Mouse (Mus musculus) midbrain, embryonic 11.5 days (tissue): ENCODE results near the gene RPS10-NUDT3. TPM values are rescaled to one million over a fixed set of nuclear protein-coding genes. Genes with fewer than 3 reads are reported as not detected.

Source experiments
- ATAC-seq: fragments of 200-750 bp; cut with Nextera tagmentation; 2 replicates; pipeline ENCODE4 v1.8.0; 2017; ENCODE audit warnings: moderate TSS enrichment, moderate library complexity; ENCODE audit not compliant: low FRiP score
- DNase-seq: peaks from one replicate; pipeline ENCODE4 v3.0.0; 2015; ENCODE audit warnings: low spot score; ENCODE audit errors: missing footprints
- H3K27ac ChIP-seq: fragments of 300-500 bp; sonication (generic); 2 replicates; pipeline ENCODE4 v1.5.1; 2014; ENCODE audit warnings: low read depth, low read length
- H3K27me3 ChIP-seq: fragments of 300-500 bp; sonication (generic); 2 replicates; pipeline ENCODE4 v1.6.1; 2014; ENCODE audit warnings: mild to moderate bottlenecking, low read length, moderate library complexity, mixed read lengths; ENCODE audit not compliant: control insufficient read depth, insufficient read depth
- H3K36me3 ChIP-seq: fragments of 300-500 bp; sonication (generic); 2 replicates; pipeline ENCODE4 v1.6.1; 2014; ENCODE audit warnings: mild to moderate bottlenecking, low read length, moderate library complexity, mixed read lengths; ENCODE audit not compliant: control insufficient read depth, insufficient read depth
- H3K4me1 ChIP-seq: fragments of 300-500 bp; sonication (generic); 2 replicates; pipeline ENCODE4 v1.6.1; 2014; ENCODE audit warnings: low read length; ENCODE audit not compliant: control insufficient read depth, insufficient read depth
- H3K4me2 ChIP-seq: fragments of 300-500 bp; sonication (generic); 2 replicates; pipeline ENCODE4 v1.6.1; 2014; ENCODE audit warnings: mild to moderate bottlenecking, moderate library complexity
- H3K4me3 ChIP-seq: fragments of 300-500 bp; sonication (generic); 2 replicates; pipeline ENCODE4 v1.5.1; 2014; ENCODE audit warnings: low read depth, low read length
- H3K9ac ChIP-seq: fragments of 300-500 bp; sonication (generic); 2 replicates; pipeline ENCODE4 v1.6.1; 2014; ENCODE audit warnings: low read length
- H3K9me3 ChIP-seq: fragments of 300-500 bp; sonication (generic); 2 replicates; pipeline ENCODE4 v1.6.1; 2016; ENCODE audit warnings: low read length; ENCODE audit not compliant: control insufficient read depth
- WGBS: fragments of 180-500 bp; shearing (Covaris S2); extraction: QIAGEN DNeasy Blood & Tissue Kit; methylation state at CpG from one replicate; pipeline ENCODE4 v1.1.7; 2014; 5-methylcytosine and 5-hydroxymethylcytosine counted together
- polyA plus RNA-seq: library from polyadenylated mRNA; unstranded; fragments of >200 nt; fragmentation: Nextera tagmentation; extraction: Ambion mirVana; gene quantifications from 2 replicates; pipeline ENCODE4 v1.2.1, GENCODE M21; 2014

The RPS10-NUDT3 gene
- polyA plus RNA-seq, 1 experiment from 2014 or later: not detected

DNA sequence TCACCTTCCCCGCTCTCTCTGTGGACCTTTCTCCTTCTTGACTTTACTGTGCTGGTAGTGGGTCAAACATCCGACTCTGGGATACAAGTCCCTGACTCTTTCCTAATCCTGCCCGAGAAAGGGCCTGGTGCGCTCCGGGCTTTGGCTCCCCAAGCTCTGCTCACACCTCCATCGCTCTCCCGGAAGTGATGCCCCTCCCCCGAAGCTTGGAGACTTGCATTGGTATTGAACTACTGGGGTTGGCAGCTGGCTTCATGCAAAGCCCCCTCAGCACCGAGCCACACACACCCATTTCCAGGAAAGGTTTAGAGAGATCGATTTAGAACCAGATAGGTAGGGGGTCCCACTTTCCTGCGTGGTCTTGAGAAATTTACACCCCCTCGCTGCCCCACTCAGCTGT is 89.0 kb downstream of the RPS10-NUDT3 start:
- H3K27me3 ChIP-seq: no peaks in the 10 kb centered on the region
- ATAC-seq (no peak), DNase-seq (no peak)
- H3K36me3 ChIP-seq: no peaks in the 10 kb centered on the region
- peaks cover 11% of the 10 kb centered on the region for H3K4me1 ChIP-seq
- H3K4me3 ChIP-seq: no peak overlapping the region
- no peak overlapping the region for H3K27ac ChIP-seq
- H3K9ac ChIP-seq: no peak overlapping the region
- H3K4me2 ChIP-seq: no peak overlapping the region
- H3K9me3 ChIP-seq: no peaks in the 10 kb centered on the region
- 54% methylated on average over 12 of the region's 12 CpGs for WGBS

- H3K27ac ChIP-seq: no peak overlapping the region
- H3K9me3 ChIP-seq: no peaks in the 10 kb centered on the region
- DNase-seq (no peak), ATAC-seq (no peak)
- no peak overlapping the region for H3K4me2 ChIP-seq
- 85% methylated on average over 11 of the region's 11 CpGs for WGBS
- no peaks in the 10 kb centered on the region for H3K27me3 ChIP-seq
- peaks cover 11% of the 10 kb centered on the region for H3K4me1 ChIP-seq
- H3K4me3 ChIP-seq: no peak overlapping the region
- no peak overlapping the region for H3K9ac ChIP-seq
- no peaks in the 10 kb centered on the region for H3K36me3 ChIP-seq
Measured at GRCm38 (mm10) chr17:27544551-27544950, 90.5 kb downstream of the RPS10-NUDT3 start.

DNA sequence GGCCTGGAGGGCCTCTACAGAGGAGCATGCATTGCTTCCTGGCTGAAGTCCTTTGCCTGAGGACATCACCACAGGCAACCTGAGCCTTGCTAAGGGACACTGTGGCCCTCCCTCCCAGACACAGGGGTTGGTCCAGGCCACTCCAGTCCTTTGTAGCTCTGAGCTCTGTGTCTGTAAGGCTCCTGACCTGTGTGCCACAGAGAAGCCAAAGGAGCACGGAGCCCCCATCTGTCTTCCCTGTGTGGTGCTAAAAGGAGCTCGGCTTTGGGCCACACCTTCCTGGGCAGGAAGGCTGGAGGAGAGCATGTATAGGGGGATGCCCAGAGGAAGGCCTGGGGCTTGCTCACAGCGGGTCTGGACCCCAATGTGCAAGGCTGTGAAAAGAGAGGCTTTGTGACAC is 93.0 kb downstream of the RPS10-NUDT3 start:
- no peak for ATAC-seq
- Histone ChIP-seq H3K4me3 (no peak overlapping the region), H3K27ac (no peak overlapping the region), H3K36me3 (no peaks in the 10 kb centered on the region), H3K9me3 (no peaks in the 10 kb centered on the region), H3K4me2 (no peak overlapping the region), H3K4me1 (peaks cover 2% of the 10 kb centered on the region; the same call in 1 of the 2 replicates), H3K9ac (no peak overlapping the region), H3K27me3 (no peaks in the 10 kb centered on the region)
- DNase-seq: no peak
- WGBS: 79% methylated on average over 3 of the region's 3 CpGs

DNA sequence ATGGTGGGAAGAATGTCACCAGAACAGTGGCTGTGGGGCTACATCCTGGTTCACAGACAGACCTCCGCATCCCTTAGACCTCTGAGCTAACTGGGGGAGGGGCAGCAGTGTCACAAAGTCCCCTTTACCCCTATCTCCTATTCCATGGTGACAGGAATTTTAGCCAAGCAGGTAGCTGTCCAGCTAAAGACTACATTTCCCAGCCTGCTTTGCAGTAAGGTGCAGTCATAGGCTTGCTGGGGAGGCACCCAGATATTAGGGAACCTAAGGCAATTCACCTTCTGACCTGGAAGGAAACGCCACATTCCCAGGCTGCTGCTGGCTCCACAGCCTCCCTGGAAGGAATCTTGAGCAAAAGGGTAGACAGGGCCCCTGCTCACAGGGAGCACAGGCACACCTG is 93.8 kb downstream of the RPS10-NUDT3 start:
- Histone ChIP-seq H3K36me3 (no peaks in the 10 kb centered on the region), H3K27me3 (no peaks in the 10 kb centered on the region), H3K27ac (no peak overlapping the region), H3K9ac (no peak overlapping the region), H3K4me3 (no peak overlapping the region), H3K4me1 (peaks cover 2% of the 10 kb centered on the region; the same call in 1 of the 2 replicates), H3K9me3 (no peaks in the 10 kb centered on the region), H3K4me2 (no peak overlapping the region)
- 78% methylated on average over 2 of the region's 2 CpGs for WGBS
- ATAC-seq (no peak), DNase-seq (no peak)

GRCm38 (mm10) chr17:27534718-27535117 is 100.3 kb downstream of the RPS10-NUDT3 start:
- no peaks in the 10 kb centered on the region for H3K36me3 ChIP-seq
- peak; percentile 73 for ATAC-seq
- no peak overlapping the region for H3K4me3 ChIP-seq
- 5% methylated on average over 10 of the region's 10 CpGs for WGBS
- no peaks in the 10 kb centered on the region for H3K9me3 ChIP-seq
- no peak overlapping the region for H3K9ac ChIP-seq
- H3K27me3 ChIP-seq: no peaks in the 10 kb centered on the region
- no peaks in the 10 kb centered on the region for H3K4me1 ChIP-seq
- H3K4me2 ChIP-seq: no peak overlapping the region
- DNase-seq: peak; percentile 100
- no peak overlapping the region for H3K27ac ChIP-seq

DNA sequence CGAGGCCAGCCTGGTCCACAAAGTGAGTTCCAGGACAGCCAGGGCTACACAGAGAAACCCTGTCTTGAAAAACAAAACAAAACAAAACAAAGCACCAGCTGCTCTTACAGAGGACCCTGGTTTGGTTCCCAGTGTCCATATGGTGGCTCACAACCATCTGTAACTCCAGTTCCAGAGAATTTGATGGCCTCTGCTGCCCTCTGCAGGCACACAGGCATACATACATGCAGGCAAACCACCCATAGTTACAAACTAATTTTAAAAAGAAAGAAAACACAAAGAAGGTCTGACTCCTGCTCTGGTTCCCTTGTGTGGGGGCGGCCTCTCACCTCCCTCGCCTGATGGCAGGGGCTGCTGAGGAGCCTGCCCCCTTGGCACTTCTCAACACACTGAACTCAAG is 101.7 kb downstream of the RPS10-NUDT3 start:
- no peak overlapping the region for H3K9ac ChIP-seq
- no peak for DNase-seq
- no peak for ATAC-seq
- no peaks in the 10 kb centered on the region for H3K4me1 ChIP-seq
- no peaks in the 10 kb centered on the region for H3K27me3 ChIP-seq
- 82% methylated on average over 3 of the region's 3 CpGs for WGBS
- no peaks in the 10 kb centered on the region for H3K36me3 ChIP-seq
- no peaks in the 10 kb centered on the region for H3K9me3 ChIP-seq
- H3K4me3 ChIP-seq: no peak overlapping the region
- H3K4me2 ChIP-seq: no peak overlapping the region
- no peak overlapping the region for H3K27ac ChIP-seq

- no peak overlapping the region for H3K9ac ChIP-seq
- ATAC-seq (no peak), DNase-seq (no peak)
- H3K27ac ChIP-seq: no peak overlapping the region
- no peaks in the 10 kb centered on the region for H3K9me3 ChIP-seq
- H3K36me3 ChIP-seq: no peaks in the 10 kb centered on the region
- WGBS: 88% methylated on average over 8 of the region's 8 CpGs
- no peaks in the 10 kb centered on the region for H3K4me1 ChIP-seq
- H3K27me3 ChIP-seq: no peaks in the 10 kb centered on the region
- H3K4me3 ChIP-seq: no peak overlapping the region
- H3K4me2 ChIP-seq: no peak overlapping the region
Measured at GRCm38 (mm10) chr17:27532095-27532494, 102.9 kb downstream of the RPS10-NUDT3 start.

Other genes starting within 250 kb of the RPS10-NUDT3 start
- gene Grm4, start 113.8 kb downstream of the RPS10-NUDT3 start, polyA plus RNA-seq: 3.5 and 3.6 TPM in 2 replicates
- 354 and 406 TPM in 2 replicates for gene Hmga1, start 78.7 kb downstream of the RPS10-NUDT3 start, polyA plus RNA-seq
- 14.8 and 20.2 TPM in 2 replicates for gene AI413582, start 69.5 kb downstream of the RPS10-NUDT3 start, polyA plus RNA-seq
- gene Nudt3, start 11.7 kb downstream of the RPS10-NUDT3 start, polyA plus RNA-seq: 44.5 and 46.0 TPM in 2 replicates
- 845 and 859 TPM in 2 replicates for gene Rps10, start 1.4 kb upstream of the RPS10-NUDT3 start, polyA plus RNA-seq
- 3.1 and 4.5 TPM in 2 replicates for gene Pacsin1, start 20.3 kb upstream of the RPS10-NUDT3 start, polyA plus RNA-seq
- 0.25 TPM in 1 of 2 replicates, not detected in the other for gene Spdef, start 93.7 kb upstream of the RPS10-NUDT3 start, polyA plus RNA-seq
- 8.7 and 10.9 TPM in 2 replicates for gene D17Wsu92e, start 185.4 kb upstream of the RPS10-NUDT3 start, polyA plus RNA-seq
- 358 and 416 TPM in 2 replicates for gene Snrpc, start 202.9 kb upstream of the RPS10-NUDT3 start, polyA plus RNA-seq
- gene Uhrf1bp1, start 221.2 kb upstream of the RPS10-NUDT3 start, polyA plus RNA-seq: 4.9 TPM in 2 replicates